Mouse (Mus musculus) heart, embryonic 15.5 days (tissue): ENCODE data around the gene Ncf2. TPM values are rescaled to one million over a fixed set of nuclear protein-coding genes. Genes with fewer than 3 reads are reported as not detected.

Experiments
- ATAC-seq: fragments of 200-750 bp; cut with Nextera tagmentation; replicated peaks from 2 replicates; pipeline ENCODE4 v1.8.0; 2017; ENCODE audit warnings: low read depth, moderate TSS enrichment; ENCODE audit not compliant: insufficient number of reproducible peaks, insufficient read depth, low FRiP score
- H3K27ac ChIP-seq: fragments of 300-500 bp; sonication (generic); 2 replicates; pipeline ENCODE4 v1.5.1; 2015; ENCODE audit warnings: mild to moderate bottlenecking, inconsistent platforms
- H3K27me3 ChIP-seq: fragments of 300-500 bp; sonication (generic); 2 replicates; pipeline ENCODE4 v1.6.1; 2015; ENCODE audit warnings: inconsistent platforms
- H3K36me3 ChIP-seq: fragments of 300-500 bp; sonication (generic); 2 replicates; pipeline ENCODE4 v1.6.1; 2015; ENCODE audit warnings: mild to moderate bottlenecking, inconsistent platforms
- H3K4me1 ChIP-seq: fragments of 300-500 bp; sonication (generic); replicated peaks from 2 replicates; pipeline ENCODE4 v1.6.1; 2015; ENCODE audit warnings: inconsistent platforms
- H3K4me2 ChIP-seq: fragments of 300-500 bp; sonication (generic); 2 replicates; pipeline ENCODE4 v1.6.1; 2015; ENCODE audit warnings: inconsistent platforms, mild to moderate bottlenecking, moderate library complexity
- H3K4me3 ChIP-seq: fragments of 300-500 bp; sonication (generic); 2 replicates; pipeline ENCODE4 v1.5.1; 2015; ENCODE audit warnings: mild to moderate bottlenecking, inconsistent platforms
- H3K9ac ChIP-seq: fragments of 300-500 bp; sonication (generic); 2 replicates; pipeline ENCODE4 v1.6.1; 2015; ENCODE audit warnings: mild to moderate bottlenecking, inconsistent platforms
- H3K9me3 ChIP-seq: fragments of 300-500 bp; sonication (generic); replicated peaks from 2 replicates; pipeline ENCODE4 v1.6.1; 2016; ENCODE audit warnings: inconsistent platforms
- WGBS: fragments of 180-500 bp; shearing (Covaris S2); methylation state at CpG from one replicate; pipeline ENCODE4 v1.1.7; 2015; ENCODE audit warnings: mixed read lengths; 5-methylcytosine and 5-hydroxymethylcytosine counted together
- polyA plus RNA-seq: library from polyadenylated mRNA; unstranded; fragments of >200 nt; fragmentation: Nextera tagmentation; extraction: Ambion mirVana; gene quantifications from 2 replicates; pipeline ENCODE4 v1.2.1, GENCODE M21; 2015

Ncf2 gene
- polyA plus RNA-seq, 1 experiment from 2014 or later, result 3.3 TPM

GRCm38 (mm10) chr1:152820911-152821695, 21.1 kb downstream of the Ncf2 start:
- WGBS, result 61% methylated on average over 7 of the region's 7 CpGs
- Histone ChIP-seq H3K9me3 (no peaks in the 10 kb centered on the region; the same call in 1 of the 2 replicates), H3K36me3 (no peaks in the 10 kb centered on the region), H3K4me3 (no peak overlapping the region), H3K27me3 (no peaks in the 10 kb centered on the region), H3K4me2 (no peak overlapping the region), H3K4me1 (peaks cover 24% of the 10 kb centered on the region), H3K27ac (no peak overlapping the region), H3K9ac (no peak overlapping the region)
- ATAC-seq, result no peak

- WGBS, result 79% methylated on average over 4 of the region's 4 CpGs
- peaks cover 18% of the 10 kb centered on the region for H3K4me1 ChIP-seq
- H3K4me3 ChIP-seq, result no peak overlapping the region
- no peak overlapping the region for H3K9ac ChIP-seq
- no peaks in the 10 kb centered on the region for H3K27me3 ChIP-seq
- ATAC-seq, result no peak
- no peaks in the 10 kb centered on the region; the same call in 1 of the 2 replicates for H3K9me3 ChIP-seq
- no peak overlapping the region for H3K4me2 ChIP-seq
- H3K27ac ChIP-seq, result no peak overlapping the region
- no peaks in the 10 kb centered on the region for H3K36me3 ChIP-seq
Observed at GRCm38 (mm10) chr1:152821746-152822145, 21.8 kb downstream of the Ncf2 start.

- no peak overlapping the region for H3K27ac ChIP-seq
- ATAC-seq, result no peak
- no peak overlapping the region for H3K4me3 ChIP-seq
- H3K36me3 ChIP-seq, result no peaks in the 10 kb centered on the region
- H3K9me3 ChIP-seq, result no peaks in the 10 kb centered on the region; the same call in 1 of the 2 replicates
- H3K4me2 ChIP-seq, result no peak overlapping the region
- no peak overlapping the region for H3K9ac ChIP-seq
- H3K4me1 ChIP-seq, result 0 out of 2 replicates have a peak, but pooled peaks cover 3% of the 10 kb centered on the region
- no peaks in the 10 kb centered on the region for H3K27me3 ChIP-seq
- 72% methylated on average over 9 of the region's 9 CpGs for WGBS
Observed at GRCm38 (mm10) chr1:152824206-152824605, 24.2 kb downstream of the Ncf2 start.

GRCm38 (mm10) chr1:152826446-152826845, 26.5 kb downstream of the Ncf2 start:
- Histone ChIP-seq H3K4me1 (no peaks in the 10 kb centered on the region), H3K36me3 (no peaks in the 10 kb centered on the region), H3K9me3 (no peaks in the 10 kb centered on the region; the same call in 1 of the 2 replicates), H3K27ac (no peak overlapping the region), H3K9ac (no peak overlapping the region), H3K4me3 (no peak overlapping the region), H3K27me3 (no peaks in the 10 kb centered on the region), H3K4me2 (no peak overlapping the region)
- WGBS, result 72% methylated on average over 5 of the region's 5 CpGs
- no peak for ATAC-seq

GRCm38 (mm10) chr1:152828168-152828567, 28.2 kb downstream of the Ncf2 start:
- no peak overlapping the region for H3K9ac ChIP-seq
- H3K27me3 ChIP-seq, result no peaks in the 10 kb centered on the region
- H3K36me3 ChIP-seq, result no peaks in the 10 kb centered on the region
- no peaks in the 10 kb centered on the region for H3K4me1 ChIP-seq
- H3K9me3 ChIP-seq, result no peaks in the 10 kb centered on the region
- no peak for ATAC-seq
- H3K4me2 ChIP-seq, result no peak overlapping the region
- 76% methylated on average over 5 of the region's 5 CpGs for WGBS
- no peak overlapping the region for H3K4me3 ChIP-seq
- H3K27ac ChIP-seq, result no peak overlapping the region

- H3K4me2 ChIP-seq, result no peak overlapping the region
- H3K27ac ChIP-seq, result no peak overlapping the region
- WGBS, result 72% methylated on average over 10 of the region's 10 CpGs
- H3K27me3 ChIP-seq, result no peaks in the 10 kb centered on the region
- no peak for ATAC-seq
- no peaks in the 10 kb centered on the region for H3K9me3 ChIP-seq
- H3K4me3 ChIP-seq, result no peak overlapping the region
- no peak overlapping the region for H3K9ac ChIP-seq
- no peaks in the 10 kb centered on the region for H3K36me3 ChIP-seq
- no peaks in the 10 kb centered on the region for H3K4me1 ChIP-seq
Observed at GRCm38 (mm10) chr1:152828637-152829355, 28.8 kb downstream of the Ncf2 start.

GRCm38 (mm10) chr1:152830054-152830453, 30.1 kb downstream of the Ncf2 start:
- Histone ChIP-seq H3K9ac (no peak overlapping the region), H3K4me3 (no peak overlapping the region), H3K4me2 (no peak overlapping the region), H3K27ac (no peak overlapping the region), H3K36me3 (no peaks in the 10 kb centered on the region), H3K27me3 (no peaks in the 10 kb centered on the region), H3K4me1 (no peaks in the 10 kb centered on the region), H3K9me3 (no peaks in the 10 kb centered on the region)
- no peak for ATAC-seq
- 89% methylated on average over 9 of the region's 9 CpGs for WGBS

- Histone ChIP-seq H3K27ac (no peak overlapping the region), H3K4me1 (no peaks in the 10 kb centered on the region), H3K4me2 (no peak overlapping the region), H3K36me3 (no peaks in the 10 kb centered on the region), H3K9ac (no peak overlapping the region), H3K4me3 (no peak overlapping the region), H3K27me3 (no peaks in the 10 kb centered on the region), H3K9me3 (no peaks in the 10 kb centered on the region)
- ATAC-seq, result no peak
- 83% methylated on average over 8 of the region's 8 CpGs for WGBS
Observed at GRCm38 (mm10) chr1:152831003-152831402, 31.0 kb downstream of the Ncf2 start.

GRCm38 (mm10) chr1:152831619-152832018, 31.6 kb downstream of the Ncf2 start:
- no peaks in the 10 kb centered on the region for H3K9me3 ChIP-seq
- peaks cover 4% of the 10 kb centered on the region; the same call in 1 of the 2 replicates for H3K36me3 ChIP-seq
- H3K4me2 ChIP-seq, result no peak overlapping the region
- no peaks in the 10 kb centered on the region for H3K4me1 ChIP-seq
- ATAC-seq, result no peak
- H3K4me3 ChIP-seq, result no peak overlapping the region
- 72% methylated on average over 5 of the region's 5 CpGs for WGBS
- H3K9ac ChIP-seq, result no peak overlapping the region
- no peak overlapping the region for H3K27ac ChIP-seq
- no peaks in the 10 kb centered on the region for H3K27me3 ChIP-seq

- ATAC-seq, result no peak
- WGBS, result 84% methylated on average over 6 of the region's 6 CpGs
- Histone ChIP-seq H3K27ac (no peak overlapping the region), H3K9ac (no peak overlapping the region), H3K27me3 (no peaks in the 10 kb centered on the region), H3K36me3 (peaks cover 9% of the 10 kb centered on the region), H3K4me3 (no peak overlapping the region), H3K4me2 (no peak overlapping the region), H3K4me1 (no peaks in the 10 kb centered on the region), H3K9me3 (no peaks in the 10 kb centered on the region)
Observed at GRCm38 (mm10) chr1:152832316-152832715, 32.3 kb downstream of the Ncf2 start.

GRCm38 (mm10) chr1:152835061-152835460, 35.1 kb downstream of the Ncf2 start:
- Histone ChIP-seq H3K9ac (no peak overlapping the region), H3K9me3 (no peaks in the 10 kb centered on the region), H3K27ac (no peak overlapping the region), H3K4me3 (no peak overlapping the region), H3K36me3 (peaks cover 33% of the 10 kb centered on the region), H3K4me2 (no peak overlapping the region), H3K27me3 (no peaks in the 10 kb centered on the region), H3K4me1 (no peaks in the 10 kb centered on the region)
- WGBS, result 89% methylated on average over 3 of the region's 3 CpGs
- ATAC-seq, result no peak
